Mouse (Mus musculus): Measurements from ENCODE around the gene H2-K1. TPM values are rescaled to one million over a fixed set of nuclear protein-coding genes. Genes with fewer than 3 reads are reported as not detected.

The H2-K1 gene
- polyA plus RNA-seq, 1 experiment from 2014 or later: 18.3 TPM

DNA sequence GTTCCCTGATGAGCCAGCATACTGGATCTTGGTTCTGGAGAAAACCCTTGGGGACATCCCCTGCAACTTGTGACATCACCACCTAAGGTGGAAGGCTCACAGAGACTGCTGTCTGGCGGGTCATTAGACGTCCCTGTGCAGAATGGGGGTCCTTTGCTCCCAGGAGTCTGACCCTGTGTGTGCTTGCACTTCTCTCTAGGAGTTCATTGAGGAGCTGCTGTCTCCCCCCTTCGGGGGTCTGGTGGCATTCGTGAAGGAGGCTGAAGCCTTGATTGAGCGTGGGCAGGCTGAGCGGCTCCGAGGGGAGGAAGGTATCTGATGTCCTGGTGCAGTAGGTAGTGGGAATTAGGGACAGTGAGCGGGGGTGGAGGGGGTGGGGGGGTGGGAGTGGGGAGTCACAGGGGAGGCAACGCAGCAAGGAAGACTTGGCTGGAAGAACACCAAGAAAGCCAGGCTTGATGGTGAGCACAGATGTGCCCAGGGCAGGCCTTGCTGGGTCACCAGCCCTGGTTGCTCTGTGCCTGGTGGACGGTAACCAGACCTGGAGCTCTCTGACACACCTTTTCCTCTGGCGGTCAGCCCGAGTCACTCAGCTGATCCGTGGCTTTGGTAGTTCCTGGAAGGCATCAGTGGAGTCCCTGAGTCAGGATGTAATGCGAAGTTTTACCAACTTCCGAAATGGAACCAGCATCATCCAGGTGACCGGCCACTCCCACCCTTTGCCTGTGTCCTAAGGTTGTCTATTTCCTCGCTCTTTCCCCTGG is 34.9 kb downstream of the H2-K1 start:
- WGBS: 88% methylated on average over 17 of the region's 17 CpGs
- no peak for ATAC-seq (ENCODE audit: insufficient number of reproducible peaks, low FRiP score)

DNA sequence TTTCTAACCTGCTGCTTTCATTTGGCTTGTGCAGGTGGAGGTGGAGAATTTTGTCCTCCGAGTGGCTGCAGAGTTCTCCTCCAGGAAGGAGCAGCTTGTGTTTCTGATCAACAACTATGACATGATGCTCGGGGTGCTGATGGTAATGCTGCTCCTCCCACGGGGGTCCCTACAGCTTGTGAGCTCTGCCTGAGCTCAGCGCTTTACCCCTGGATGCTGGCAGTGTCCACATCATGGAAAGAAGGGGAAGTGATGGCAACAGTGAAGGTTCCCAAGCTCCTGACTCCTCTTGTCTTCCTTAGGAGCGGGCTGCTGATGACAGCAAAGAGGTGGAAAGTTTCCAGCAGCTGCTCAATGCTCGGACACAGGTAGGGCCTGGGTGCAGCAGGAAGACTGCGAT is 37.3 kb downstream of the H2-K1 start:
- Histone ChIP-seq H3K27me3 (replicated peaks) (no peaks in the 10 kb centered on the region), H3K9ac (no peak overlapping the region), H3K27ac (ENCODE audit: poor library complexity, severe bottlenecking) (no peak overlapping the region), H3K36me3 (peaks cover 85% of the 10 kb centered on the region), H3K9me3 (replicated peaks) (no peaks in the 10 kb centered on the region), H3K4me2 (no peak overlapping the region), H3K4me3 (no peak overlapping the region), H3K4me1 (replicated peaks) (no peaks in the 10 kb centered on the region)
- ATAC-seq (ENCODE audit: insufficient number of reproducible peaks, low FRiP score): no peak
- WGBS: 86% methylated on average over 7 of the region's 7 CpGs

More for the DNA sequence above, 34.9 kb downstream of the H2-K1 start:
- H3K27me3 ChIP-seq (replicated peaks): no peaks in the 10 kb centered on the region
- H3K4me3 ChIP-seq: no peak overlapping the region
- H3K4me1 ChIP-seq (replicated peaks): no peaks in the 10 kb centered on the region
- H3K4me2 ChIP-seq: no peak overlapping the region
- H3K9ac ChIP-seq: no peak overlapping the region
- no peak overlapping the region for H3K27ac ChIP-seq (ENCODE audit: poor library complexity, severe bottlenecking)
- H3K36me3 ChIP-seq: peaks cover 61% of the 10 kb centered on the region
- H3K9me3 ChIP-seq (replicated peaks): peaks cover 3% of the 10 kb centered on the region; the same call in 1 of the 2 replicates

DNA sequence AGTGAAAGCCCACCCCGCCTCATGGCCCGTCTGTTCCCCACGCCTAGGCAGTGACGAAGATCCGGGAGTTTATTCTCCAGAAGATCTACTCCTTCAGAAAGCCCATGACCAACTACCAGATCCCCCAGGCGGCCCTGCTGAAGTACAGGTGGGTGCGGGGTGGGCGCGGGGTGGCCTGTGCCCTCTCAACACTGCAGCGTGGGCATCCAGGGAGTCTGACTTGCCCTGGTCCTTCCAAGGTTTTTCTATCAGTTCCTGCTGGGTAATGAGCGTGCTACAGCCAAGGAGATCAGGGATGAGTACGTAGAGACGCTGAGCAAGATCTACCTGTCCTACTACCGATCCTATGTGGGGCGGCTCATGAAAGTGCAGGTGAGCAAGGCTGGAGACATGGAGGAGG is 40.2 kb downstream of the H2-K1 start:
- no peak overlapping the region for H3K4me2 ChIP-seq
- H3K9me3 ChIP-seq (replicated peaks): no peaks in the 10 kb centered on the region
- peaks cover 6% of the 10 kb centered on the region for H3K4me1 ChIP-seq (replicated peaks)
- H3K36me3 ChIP-seq: peaks cover 68% of the 10 kb centered on the region
- 91% methylated on average over 15 of the region's 15 CpGs for WGBS
- H3K27ac ChIP-seq (ENCODE audit: poor library complexity, severe bottlenecking): no peak overlapping the region
- no peak overlapping the region for H3K4me3 ChIP-seq
- H3K27me3 ChIP-seq (replicated peaks): no peaks in the 10 kb centered on the region
- ATAC-seq (ENCODE audit: insufficient number of reproducible peaks, low FRiP score): no peak
- no peak overlapping the region for H3K9ac ChIP-seq

- H3K36me3 ChIP-seq: peaks cover 69% of the 10 kb centered on the region
- no peaks in the 10 kb centered on the region for H3K9me3 ChIP-seq (replicated peaks)
- ATAC-seq (ENCODE audit: insufficient number of reproducible peaks, low FRiP score): no peak
- H3K27me3 ChIP-seq (replicated peaks): no peaks in the 10 kb centered on the region
- H3K4me2 ChIP-seq: no peak overlapping the region
- no peak overlapping the region for H3K9ac ChIP-seq
- no peak overlapping the region for H3K27ac ChIP-seq (ENCODE audit: poor library complexity, severe bottlenecking)
- WGBS: 94% methylated on average over 13 of the region's 13 CpGs
- H3K4me1 ChIP-seq (replicated peaks): peaks cover 12% of the 10 kb centered on the region
- H3K4me3 ChIP-seq: no peak overlapping the region
These were observed 41.0 kb downstream of the H2-K1 start for GRCm38 (mm10) chr17:33959135-33959534.

- H3K9ac ChIP-seq: no peak overlapping the region
- peaks cover 69% of the 10 kb centered on the region for H3K36me3 ChIP-seq
- no peak overlapping the region for H3K4me2 ChIP-seq
- peaks cover 19% of the 10 kb centered on the region for H3K4me1 ChIP-seq (replicated peaks)
- WGBS: 92% methylated on average over 11 of the region's 11 CpGs
- H3K27me3 ChIP-seq (replicated peaks): no peaks in the 10 kb centered on the region
- H3K9me3 ChIP-seq (replicated peaks): no peaks in the 10 kb centered on the region
- no peak overlapping the region for H3K27ac ChIP-seq (ENCODE audit: poor library complexity, severe bottlenecking)
- H3K4me3 ChIP-seq: no peak overlapping the region
- ATAC-seq (ENCODE audit: insufficient number of reproducible peaks, low FRiP score): no peak
These were observed 41.7 kb downstream of the H2-K1 start for GRCm38 (mm10) chr17:33958451-33958850.

GRCm38 (mm10) chr17:33957493-33957892 is 42.7 kb downstream of the H2-K1 start:
- Histone ChIP-seq H3K4me3 (no peak overlapping the region), H3K4me2 (no peak overlapping the region), H3K27me3 (replicated peaks) (no peaks in the 10 kb centered on the region), H3K27ac (ENCODE audit: poor library complexity, severe bottlenecking) (no peak overlapping the region), H3K4me1 (replicated peaks) (peaks cover 28% of the 10 kb centered on the region), H3K36me3 (peaks cover 69% of the 10 kb centered on the region), H3K9me3 (replicated peaks) (no peaks in the 10 kb centered on the region), H3K9ac (no peak overlapping the region)
- ATAC-seq (ENCODE audit: insufficient number of reproducible peaks, low FRiP score): no peak
- WGBS: 93% methylated on average over 6 of the region's 6 CpGs

DNA sequence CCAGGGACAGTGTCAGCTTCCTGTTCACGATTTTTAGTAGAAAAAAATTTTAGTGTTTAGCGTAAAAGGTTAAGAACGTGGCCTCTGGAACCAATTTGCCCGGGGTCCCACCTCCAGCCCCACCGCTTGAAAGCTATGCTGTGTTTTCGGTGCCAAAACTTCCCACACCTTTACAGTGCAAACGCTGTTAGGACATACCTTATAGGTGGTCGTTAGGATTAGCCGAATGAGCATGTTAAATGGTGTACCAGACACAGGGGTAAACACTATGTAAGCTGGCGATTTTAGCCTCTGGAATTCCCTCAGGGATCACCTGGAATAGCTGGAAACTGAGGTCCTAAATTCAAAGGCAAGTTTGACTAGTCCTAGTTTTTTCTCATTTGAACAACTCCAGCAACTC is 43.8 kb downstream of the H2-K1 start:
- no peak overlapping the region for H3K27ac ChIP-seq (ENCODE audit: poor library complexity, severe bottlenecking)
- H3K9me3 ChIP-seq (replicated peaks): no peaks in the 10 kb centered on the region
- no peaks in the 10 kb centered on the region for H3K27me3 ChIP-seq (replicated peaks)
- 7% methylated on average over 10 of the region's 10 CpGs for WGBS
- H3K4me2 ChIP-seq: peak overlapping the region; percentile 96
- peaks cover 38% of the 10 kb centered on the region for H3K4me1 ChIP-seq (replicated peaks)
- H3K4me3 ChIP-seq: peak overlapping the region; percentile 89
- ATAC-seq (ENCODE audit: insufficient number of reproducible peaks, low FRiP score): no peak
- H3K9ac ChIP-seq: peak overlapping the region; percentile 76
- H3K36me3 ChIP-seq: peaks cover 68% of the 10 kb centered on the region

DNA sequence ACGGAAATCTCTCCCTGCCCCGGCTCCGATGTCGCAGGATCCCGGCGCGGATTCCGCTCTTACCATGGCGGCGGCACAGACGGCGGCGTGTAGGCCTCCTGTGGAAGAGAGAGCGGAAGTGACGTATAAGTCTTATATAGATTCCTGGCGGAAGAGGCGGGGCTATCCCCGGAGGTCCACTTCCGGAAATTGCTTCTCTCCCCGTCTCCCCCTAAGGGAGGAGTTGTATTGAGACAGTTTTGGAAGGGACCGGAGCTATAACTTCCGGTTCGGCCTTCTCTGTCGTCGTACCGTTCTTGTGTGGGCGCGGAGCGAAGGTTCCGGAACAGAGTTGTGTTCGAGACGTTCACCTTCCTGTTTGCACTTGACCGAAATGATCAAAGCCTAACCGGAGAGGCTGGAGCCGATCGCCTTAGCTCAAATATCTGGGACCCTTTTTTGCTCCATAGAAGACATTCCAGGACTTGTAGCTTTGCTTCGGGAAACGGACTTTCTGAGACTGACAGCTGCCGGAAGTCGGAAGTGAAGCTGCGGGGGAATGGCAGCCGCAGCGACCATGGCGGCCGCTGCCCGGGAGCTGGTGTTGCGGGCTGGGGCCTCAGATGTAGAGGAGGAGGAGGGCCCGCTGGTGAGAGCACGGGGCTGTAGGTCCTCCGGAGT is 44.5 kb downstream of the H2-K1 start, which contains the start of the genes Vps52 and Rps18:
Gene Vps52 (plus strand): TSS at position 258 of the 660 bp plus-strand sequence.
Gene Rps18 (minus strand): TSS at position 447 of the 660 bp plus-strand sequence.
- H3K9me3 ChIP-seq (replicated peaks): no peaks in the 10 kb centered on the region
- H3K4me1 ChIP-seq (replicated peaks): peaks cover 45% of the 10 kb centered on the region
- peak within 1 kb of the TSS; percentile 96 for H3K4me2 ChIP-seq
- WGBS: under 1% methylated on average over 50 of the region's 50 CpGs
- H3K36me3 ChIP-seq: peaks cover 61% of the 10 kb centered on the region
- peak within 1 kb of the TSS; percentile 97 for H3K9ac ChIP-seq
- no peaks in the 10 kb centered on the region for H3K27me3 ChIP-seq (replicated peaks)
- ATAC-seq (ENCODE audit: insufficient number of reproducible peaks, low FRiP score): peak; percentile 87
- peak within 1 kb of the TSS; percentile 84 for H3K27ac ChIP-seq (ENCODE audit: poor library complexity, severe bottlenecking)
- H3K4me3 ChIP-seq: peak within 1 kb of the TSS; percentile 89

- peaks cover 53% of the 10 kb centered on the region for H3K4me1 ChIP-seq (replicated peaks)
- WGBS: under 1% methylated on average over 33 of the region's 33 CpGs
- peak overlapping the region; percentile 96 for H3K4me2 ChIP-seq
- H3K9ac ChIP-seq: peak overlapping the region; percentile 97
- H3K36me3 ChIP-seq: peaks cover 54% of the 10 kb centered on the region
- H3K27ac ChIP-seq (ENCODE audit: poor library complexity, severe bottlenecking): peak overlapping the region; percentile 84
- peak; percentile 13 for ATAC-seq (ENCODE audit: insufficient number of reproducible peaks, low FRiP score)
- H3K4me3 ChIP-seq: peak overlapping the region; percentile 89
- no peaks in the 10 kb centered on the region for H3K27me3 ChIP-seq (replicated peaks)
- no peaks in the 10 kb centered on the region for H3K9me3 ChIP-seq (replicated peaks)
These were observed 45.2 kb downstream of the H2-K1 start for GRCm38 (mm10) chr17:33954646-33955554.

GRCm38 (mm10) chr17:33953961-33954565 is 46.1 kb downstream of the H2-K1 start:
- peaks cover 54% of the 10 kb centered on the region for H3K36me3 ChIP-seq
- H3K4me1 ChIP-seq (replicated peaks): peaks cover 56% of the 10 kb centered on the region
- peak overlapping the region; percentile 97 for H3K9ac ChIP-seq
- 0 out of 2 replicates have a peak overlapping the region, but pooled peaks have one; percentile 19 for H3K27ac ChIP-seq (ENCODE audit: poor library complexity, severe bottlenecking)
- peak overlapping the region; percentile 96 for H3K4me2 ChIP-seq
- no peaks in the 10 kb centered on the region for H3K9me3 ChIP-seq (replicated peaks)
- ATAC-seq (ENCODE audit: insufficient number of reproducible peaks, low FRiP score): no peak
- H3K27me3 ChIP-seq (replicated peaks): no peaks in the 10 kb centered on the region
- H3K4me3 ChIP-seq: peak overlapping the region; percentile 89
- WGBS: 35% methylated on average over 5 of the region's 5 CpGs
